Mouse (Mus musculus): ENCODE results near the gene 6030452D12Rik.

GRCm38 (mm10) chr8:106505328-106505965 is 5.1 kb downstream of the 6030452D12Rik start:
- TF ChIP-seq CTCF (IDR thresholded peaks at IDR 0.05; ENCODE audit: low read depth) = no peak
- TF ChIP-seq EP300 (optimal IDR thresholded peaks at IDR 0.05) = no peak

Measured in stomach, postnatal 0 days (tissue).